Mouse (Mus musculus) hematopoietic stem cell, adult 5-6 weeks (primary cell): ENCODE data around the gene Tnk1. TPM values are rescaled to one million over a fixed set of nuclear protein-coding genes. Genes with fewer than 3 reads are reported as not detected.

ENCODE experiments used
- total RNA-seq: library from RNA; stranded (forward); fragments of 172-1452, 232-1000 nt; gene quantifications from 2 replicates; pipeline ENCODE4 v1.2.3, GENCODE M21; 2017

Gene Tnk1
- total RNA-seq, 1 experiment from 2014 or later, result 0.50 TPM

Other genes starting within 250 kb of the Tnk1 start
- gene Shbg, start 240.8 kb downstream of the Tnk1 start, total RNA-seq, result not detected in 2 replicates
- 1.4 TPM in 1 of 2 replicates, not detected in the other for gene Sat2, start 236.7 kb downstream of the Tnk1 start, total RNA-seq
- gene Fxr2, start 225.7 kb downstream of the Tnk1 start, total RNA-seq, result 51.2 and 60.8 TPM in 2 replicates
- gene Sox15, start 203.4 kb downstream of the Tnk1 start, total RNA-seq, result 1.5 TPM in 1 of 2 replicates, not detected in the other
- gene Mpdu1, start 196.1 kb downstream of the Tnk1 start, total RNA-seq, result 41.3 and 73.7 TPM in 2 replicates
- gene Cd68, start 192.6 kb downstream of the Tnk1 start, total RNA-seq, result 11.4 and 16.7 TPM in 2 replicates
- gene Eif4a1, start 186.3 kb downstream of the Tnk1 start, total RNA-seq, result 838 and 888 TPM in 2 replicates
- 99.1 and 105 TPM in 2 replicates for gene Senp3, start 176.6 kb downstream of the Tnk1 start, total RNA-seq
- gene Tnfsf13, start 172.9 kb downstream of the Tnk1 start, total RNA-seq, result 13.9 and 15.9 TPM in 2 replicates
- gene Tnfsf12, start 162.9 kb downstream of the Tnk1 start, total RNA-seq, result 1.4 and 3.3 TPM in 2 replicates
- gene Tnfsfm13, start 162.6 kb downstream of the Tnk1 start, total RNA-seq, result 1.5 and 2.9 TPM in 2 replicates
- 11.3 and 55.7 TPM in 2 replicates for gene Polr2a, start 100.1 kb downstream of the Tnk1 start, total RNA-seq
- gene Slc35g3, start 96.8 kb downstream of the Tnk1 start, total RNA-seq, result not detected in 2 replicates
- gene Zbtb4, start 92.8 kb downstream of the Tnk1 start, total RNA-seq, result 4.4 and 6.9 TPM in 2 replicates
- gene Chrnb1, start 62.8 kb downstream of the Tnk1 start, total RNA-seq, result 11.4 and 21.2 TPM in 2 replicates
- 3.9 and 5.4 TPM in 2 replicates for gene Fgf11, start 56.9 kb downstream of the Tnk1 start, total RNA-seq
- 0.30 and 1.0 TPM in 2 replicates for gene Tmem102, start 53.1 kb downstream of the Tnk1 start, total RNA-seq
- not detected in 2 replicates for gene Gm39566, start 43.4 kb downstream of the Tnk1 start, total RNA-seq
- not detected in 2 replicates for gene Spem2, start 40.3 kb downstream of the Tnk1 start, total RNA-seq
- not detected in 2 replicates for gene Spem1, start 36.5 kb downstream of the Tnk1 start, total RNA-seq
- 8.7 and 17.8 TPM in 2 replicates for gene Nlgn2, start 20.9 kb downstream of the Tnk1 start, total RNA-seq
- gene Tmem256, start 20.2 kb downstream of the Tnk1 start, total RNA-seq, result 130 and 149 TPM in 2 replicates
- 27.2 and 33.3 TPM in 2 replicates for gene Plscr3, start 12.4 kb downstream of the Tnk1 start, total RNA-seq
- not detected in 2 replicates for gene Tmem95, start 19.3 kb upstream of the Tnk1 start, total RNA-seq
- gene Kctd11, start 22.7 kb upstream of the Tnk1 start, total RNA-seq, result 1.3 and 2.7 TPM in 2 replicates
- gene Acap1, start 36.8 kb upstream of the Tnk1 start, total RNA-seq, result 136 and 171 TPM in 2 replicates
- 12.1 and 33.3 TPM in 2 replicates for gene 2810408A11Rik, start 42.3 kb upstream of the Tnk1 start, total RNA-seq
- gene Neurl4, start 42.3 kb upstream of the Tnk1 start, total RNA-seq, result 23.3 and 34.1 TPM in 2 replicates
- gene Gps2, start 55.2 kb upstream of the Tnk1 start, total RNA-seq, result 37.0 and 64.9 TPM in 2 replicates
- 553 and 938 TPM in 2 replicates for gene Eif5a, start 63.2 kb upstream of the Tnk1 start, total RNA-seq
- 0.60 TPM in 1 of 2 replicates, not detected in the other for gene Ybx2, start 77.1 kb upstream of the Tnk1 start, total RNA-seq
- not detected in 2 replicates for gene Slc2a4, start 89.5 kb upstream of the Tnk1 start, total RNA-seq
- 0.31 and 6.3 TPM in 2 replicates for gene Cldn7, start 106.0 kb upstream of the Tnk1 start, total RNA-seq
- 17.3 and 21.4 TPM in 2 replicates for gene Ctdnep1, start 122.4 kb upstream of the Tnk1 start, total RNA-seq
- gene Elp5, start 123.8 kb upstream of the Tnk1 start, total RNA-seq, result 48.6 and 59.9 TPM in 2 replicates
- gene Gabarap, start 132.4 kb upstream of the Tnk1 start, total RNA-seq, result 211 and 252 TPM in 2 replicates
- 44.2 and 45.3 TPM in 2 replicates for gene Phf23, start 137.0 kb upstream of the Tnk1 start, total RNA-seq
- gene Dvl2, start 141.9 kb upstream of the Tnk1 start, total RNA-seq, result 22.6 and 35.9 TPM in 2 replicates
- 42.8 and 51.7 TPM in 2 replicates for gene Acadvl, start 156.7 kb upstream of the Tnk1 start, total RNA-seq
- 9.3 and 10.0 TPM in 2 replicates for gene Dlg4, start 158.2 kb upstream of the Tnk1 start, total RNA-seq
- gene Asgr1, start 195.4 kb upstream of the Tnk1 start, total RNA-seq, result 1.1 TPM in 1 of 2 replicates, not detected in the other
- 0.45 TPM in 1 of 2 replicates, not detected in the other for gene Asgr2, start 233.9 kb upstream of the Tnk1 start, total RNA-seq